Mouse (Mus musculus) intestine, embryonic 14.5 days (tissue): ENCODE measurements around the gene Proser2. TPM values are rescaled to one million over a fixed set of nuclear protein-coding genes. Genes with fewer than 3 reads are reported as not detected.
A peak's percentile ranks its signal among the peaks of the same experiment; 100 is the strongest.
"Not testable (repeated sequence)": the region's sequence is repeated elsewhere in the genome, so short reads cannot be mapped to it uniquely, and the experiment has no call there.

Experiments
- ATAC-seq: fragments of 200-750 bp; cut with Nextera tagmentation; replicated peaks from 2 replicates; pipeline ENCODE4 v1.8.0; 2017; ENCODE audit warnings: low read depth, moderate number of reproducible peaks, moderate TSS enrichment, moderate library complexity; ENCODE audit not compliant: low FRiP score, low TSS enrichment
- DNase-seq: peaks from one replicate; pipeline ENCODE4 v3.0.0-alpha.2; 2018; ENCODE audit warnings: low spot score
- H3K27ac ChIP-seq: fragments of 300-500 bp; sonication (generic); 2 replicates; pipeline ENCODE4 v1.5.1; 2014; ENCODE audit warnings: low read depth, mild to moderate bottlenecking, control low read depth
- H3K27me3 ChIP-seq: fragments of 300-500 bp; sonication (generic); replicated peaks from 2 replicates; pipeline ENCODE4 v1.6.1; 2014; ENCODE audit warnings: low read length, control low read depth; ENCODE audit not compliant: control insufficient read depth, insufficient read depth
- H3K36me3 ChIP-seq: fragments of 300-500 bp; sonication (generic); 2 replicates; pipeline ENCODE4 v1.6.1; 2014; ENCODE audit warnings: low read length, control low read depth; ENCODE audit not compliant: control insufficient read depth, insufficient read depth
- H3K4me1 ChIP-seq: fragments of 300-500 bp; sonication (generic); replicated peaks from 2 replicates; pipeline ENCODE4 v1.6.1; 2014; ENCODE audit warnings: low read length, control low read depth, mixed read lengths; ENCODE audit not compliant: control insufficient read depth, insufficient read depth
- H3K4me2 ChIP-seq: fragments of 300-500 bp; sonication (generic); 2 replicates; pipeline ENCODE4 v1.6.1; 2014; ENCODE audit warnings: low read length
- H3K4me3 ChIP-seq: fragments of 300-500 bp; sonication (generic); 2 replicates; pipeline ENCODE4 v1.5.1; 2014; ENCODE audit warnings: low read depth, low read length, control low read depth, mixed read lengths
- H3K9ac ChIP-seq: fragments of 300-500 bp; sonication (generic); 2 replicates; pipeline ENCODE4 v1.6.1; 2014; ENCODE audit warnings: mild to moderate bottlenecking, low read length
- H3K9me3 ChIP-seq: fragments of 300-500 bp; sonication (generic); 2 replicates; pipeline ENCODE4 v1.6.1; 2016; ENCODE audit warnings: low read length, control low read depth; ENCODE audit not compliant: control insufficient read depth
- WGBS: fragments of 180-500 bp; shearing (Covaris S2); extraction: QIAGEN DNeasy Blood & Tissue Kit; methylation state at CpG from one replicate; pipeline ENCODE4 v1.1.7; 2014; 5-methylcytosine and 5-hydroxymethylcytosine counted together
- polyA plus RNA-seq: library from polyadenylated mRNA; unstranded; fragments of >200 nt; fragmentation: Nextera tagmentation; extraction: Ambion mirVana; gene quantifications from 2 replicates; pipeline ENCODE4 v1.2.1, GENCODE M21; 2014

Proser2 gene
- polyA plus RNA-seq, 1 experiment from 2014 or later = 25.1 TPM

DNA sequence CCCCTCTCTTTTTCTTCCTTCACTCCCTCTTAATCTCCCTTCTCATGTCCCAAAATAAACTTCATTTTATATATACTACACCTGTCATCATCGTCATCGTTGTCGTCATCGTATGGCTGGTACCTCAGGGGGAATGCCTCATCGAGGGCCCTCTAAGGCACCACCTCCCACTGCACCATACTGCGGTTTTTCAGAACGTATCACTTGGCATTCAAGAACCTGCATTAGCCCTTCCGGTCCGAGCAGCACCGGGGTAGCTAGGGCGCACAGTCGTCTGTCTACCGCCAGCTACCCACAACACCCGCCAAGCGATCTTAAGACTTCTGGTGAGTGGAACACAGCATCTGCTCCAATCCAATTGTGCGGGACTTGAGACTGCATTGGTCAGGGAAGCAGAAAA lies 40.1 kb downstream of the Proser2 start:
- not testable (repeated sequence) for H3K27me3 ChIP-seq, H3K9me3 ChIP-seq, H3K27ac ChIP-seq, H3K4me2 ChIP-seq, H3K4me3 ChIP-seq, H3K4me1 ChIP-seq, H3K36me3 ChIP-seq, H3K9ac ChIP-seq, DNase-seq, ATAC-seq
- WGBS = 83% methylated on average over 16 of the region's 16 CpGs

DNA sequence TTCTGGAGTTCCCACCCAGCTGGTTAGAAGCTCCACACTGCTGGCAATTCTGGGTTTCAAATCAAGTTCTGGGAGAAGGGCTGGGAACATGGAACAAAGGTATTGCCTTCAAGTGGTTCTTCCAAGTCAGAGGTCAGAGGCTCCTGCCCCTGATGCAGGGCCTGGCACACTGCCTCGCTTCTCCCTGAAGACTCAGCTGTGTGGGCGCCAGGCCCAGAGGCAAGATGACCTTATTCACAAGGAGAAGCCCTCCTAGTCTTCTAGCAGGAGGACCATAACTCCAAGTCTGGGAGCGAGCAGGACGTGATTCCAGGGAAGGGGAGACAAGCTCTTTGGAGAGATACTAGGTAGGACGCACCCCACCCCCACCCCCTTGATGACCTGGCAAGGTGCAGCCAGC lies 42.9 kb downstream of the Proser2 start:
- no peak overlapping the region for H3K4me3 ChIP-seq
- no peaks in the 10 kb centered on the region for H3K36me3 ChIP-seq
- no peaks in the 10 kb centered on the region for H3K9me3 ChIP-seq
- no peaks in the 10 kb centered on the region for H3K27me3 ChIP-seq
- no peaks in the 10 kb centered on the region for H3K4me1 ChIP-seq
- no peak overlapping the region for H3K27ac ChIP-seq
- 91% methylated on average over 5 of the region's 5 CpGs for WGBS
- ATAC-seq = no peak
- no peak overlapping the region for H3K4me2 ChIP-seq
- H3K9ac ChIP-seq = no peak overlapping the region
- DNase-seq = no peak

DNA sequence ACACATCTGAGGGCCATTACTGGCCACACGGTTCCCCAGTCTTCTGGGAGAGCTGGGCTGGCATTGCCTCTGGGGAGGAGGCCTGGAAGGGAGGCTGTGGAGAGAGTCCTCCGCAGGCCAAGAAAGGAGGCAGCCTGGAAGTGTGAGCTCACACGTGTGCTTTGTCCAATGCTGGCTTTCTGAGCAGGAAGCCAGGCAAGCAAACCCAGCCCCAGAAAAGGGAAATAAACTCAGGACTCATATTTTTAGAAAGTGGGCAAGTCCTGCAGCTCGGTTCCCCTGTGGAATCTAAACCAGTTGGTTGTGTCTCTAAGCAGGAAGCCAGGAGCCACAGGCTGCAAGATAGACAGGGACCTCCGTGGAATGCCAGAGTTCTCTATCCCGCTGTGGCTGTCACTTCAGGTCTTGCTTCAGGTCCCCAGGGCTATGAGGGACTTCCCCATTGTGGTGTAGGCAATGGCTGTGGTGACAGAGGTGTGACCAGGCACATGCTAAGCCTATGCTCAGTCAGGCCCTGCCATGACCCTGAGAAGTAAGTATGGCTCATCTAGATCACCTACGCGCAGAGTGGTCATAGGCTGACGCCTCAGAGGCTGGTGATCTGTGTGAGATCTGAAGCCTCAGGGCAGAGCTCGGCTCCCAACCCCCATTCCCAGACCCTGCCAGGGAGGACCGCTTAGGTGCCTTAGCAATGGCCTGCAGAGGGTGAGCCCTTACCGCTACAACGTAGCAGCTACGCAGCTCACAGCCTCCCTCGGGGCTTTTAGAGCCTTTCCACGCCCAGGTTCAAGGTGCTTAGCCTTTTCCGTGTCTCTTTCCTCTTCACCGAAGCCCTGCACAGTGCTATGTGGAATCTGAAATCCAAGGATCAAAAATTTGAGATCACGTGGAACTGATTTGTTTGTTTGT lies 44.1 kb downstream of the Proser2 start:
- WGBS = 71% methylated on average over 19 of the region's 19 CpGs
- no peak for DNase-seq
- Histone ChIP-seq H3K4me3 (no peak overlapping the region), H3K4me1 (0 out of 2 replicates have a peak, but pooled peaks cover 2% of the 10 kb centered on the region), H3K9ac (no peak overlapping the region), H3K9me3 (no peaks in the 10 kb centered on the region), H3K36me3 (no peaks in the 10 kb centered on the region), H3K27me3 (no peaks in the 10 kb centered on the region), H3K4me2 (no peak overlapping the region), H3K27ac (no peak overlapping the region)
- ATAC-seq = no peak

DNA sequence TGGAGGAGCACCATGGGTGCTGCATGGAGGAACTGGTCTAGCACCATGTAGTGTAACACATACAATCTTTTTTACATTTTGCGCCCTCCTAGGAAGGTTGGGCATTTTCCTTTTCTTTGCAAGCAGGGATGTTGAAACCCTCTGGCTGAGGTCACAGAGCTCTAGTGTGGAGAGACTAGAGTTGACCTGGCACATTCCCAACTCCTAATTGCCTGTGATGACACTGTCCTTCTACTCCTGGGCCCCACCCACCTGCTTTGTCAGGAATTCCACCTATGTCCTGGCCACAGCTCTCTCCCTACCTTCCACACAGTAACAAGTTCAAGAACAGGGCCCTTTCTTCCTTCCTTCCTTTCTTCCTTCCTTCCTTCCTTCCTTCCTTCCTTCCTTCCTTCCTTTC lies 46.3 kb downstream of the Proser2 start:
- H3K4me2 ChIP-seq = no peak overlapping the region
- no peaks in the 10 kb centered on the region for H3K27me3 ChIP-seq
- WGBS = 100% methylated on average over 1 of the region's 1 CpGs
- H3K4me3 ChIP-seq = no peak overlapping the region
- H3K27ac ChIP-seq = no peak overlapping the region
- no peak overlapping the region for H3K9ac ChIP-seq
- 0 out of 2 replicates have a peak, but pooled peaks cover 3% of the 10 kb centered on the region for H3K4me1 ChIP-seq
- no peak for DNase-seq
- H3K36me3 ChIP-seq = no peaks in the 10 kb centered on the region
- no peak for ATAC-seq
- no peaks in the 10 kb centered on the region for H3K9me3 ChIP-seq

DNA sequence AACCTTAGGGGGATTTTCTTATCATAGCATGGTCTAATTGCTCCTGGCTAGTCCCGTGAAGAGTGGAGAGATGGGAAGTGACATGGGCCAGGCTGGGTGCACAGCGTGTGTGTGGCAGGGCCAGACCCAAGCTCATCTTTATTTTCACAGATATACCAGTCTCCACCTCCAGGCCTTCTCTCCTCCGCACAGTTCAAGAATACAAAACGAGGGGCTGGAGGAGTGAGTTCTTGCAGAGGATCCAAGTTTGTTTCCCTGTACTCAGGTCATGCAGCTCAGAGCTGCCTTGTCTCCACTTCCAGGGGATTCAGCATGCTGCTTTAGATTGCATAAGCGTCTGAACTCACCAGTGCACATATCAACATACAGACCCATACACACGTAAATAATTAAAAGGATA lies 47.4 kb downstream of the Proser2 start:
- ATAC-seq (no peak), DNase-seq (no peak)
- 78% methylated on average over 6 of the region's 6 CpGs for WGBS
- Histone ChIP-seq H3K4me3 (no peak overlapping the region), H3K36me3 (no peaks in the 10 kb centered on the region), H3K9me3 (no peaks in the 10 kb centered on the region), H3K4me1 (0 out of 2 replicates have a peak, but pooled peaks cover 3% of the 10 kb centered on the region), H3K27me3 (no peaks in the 10 kb centered on the region), H3K4me2 (no peak overlapping the region), H3K9ac (no peak overlapping the region), H3K27ac (no peak overlapping the region)

DNA sequence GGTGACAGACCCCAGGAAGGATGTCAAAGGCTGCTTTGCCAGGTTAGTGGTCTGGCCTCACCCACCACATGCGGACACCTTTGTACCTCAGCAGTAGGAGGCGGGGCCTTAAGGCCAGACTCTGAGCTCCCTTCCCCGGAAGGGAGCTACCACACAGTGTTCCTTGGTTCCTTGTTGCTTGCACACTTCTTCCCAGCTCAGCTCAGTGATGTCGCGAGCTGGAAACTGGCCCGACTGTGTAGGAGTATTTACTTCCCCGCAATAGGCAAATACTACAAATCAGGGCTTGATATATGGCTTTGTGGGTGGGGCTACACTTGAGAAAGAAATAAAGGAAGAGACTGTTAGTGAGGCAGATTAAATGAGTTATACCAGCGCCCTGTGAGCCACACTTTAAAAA lies 48.9 kb downstream of the Proser2 start:
- ATAC-seq (peak; percentile 67), DNase-seq (no peak)
- H3K9ac ChIP-seq = no peak overlapping the region
- H3K27me3 ChIP-seq = no peaks in the 10 kb centered on the region
- H3K9me3 ChIP-seq = no peaks in the 10 kb centered on the region
- H3K4me1 ChIP-seq = 0 out of 2 replicates have a peak, but pooled peaks cover 3% of the 10 kb centered on the region
- H3K36me3 ChIP-seq = no peaks in the 10 kb centered on the region
- H3K27ac ChIP-seq = peak overlapping the region; percentile 43; the same call in 1 of the 2 replicates
- WGBS = 31% methylated on average over 8 of the region's 8 CpGs
- no peak overlapping the region for H3K4me2 ChIP-seq
- no peak overlapping the region for H3K4me3 ChIP-seq

DNA sequence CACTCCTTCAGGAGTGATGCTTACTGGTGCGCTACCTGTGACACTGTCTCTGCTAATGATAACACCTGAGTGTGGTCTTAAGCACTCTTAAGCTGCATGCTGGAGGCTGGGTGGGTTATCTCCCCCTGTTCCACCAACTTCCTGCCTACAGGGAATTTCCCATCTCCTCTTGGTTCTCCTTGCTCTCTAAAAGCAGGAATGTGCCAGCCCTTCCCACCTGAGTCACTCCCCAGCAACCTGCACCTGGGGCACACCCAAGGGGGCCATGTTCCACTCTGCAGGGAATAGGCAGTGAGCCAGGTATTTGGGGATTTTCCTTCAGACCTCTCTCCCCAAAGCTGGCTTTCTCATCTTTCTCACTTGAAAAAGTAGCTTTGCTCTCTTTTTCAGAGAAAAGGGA lies 50.0 kb downstream of the Proser2 start:
- ATAC-seq = no peak
- no peak overlapping the region for H3K4me3 ChIP-seq
- no peaks in the 10 kb centered on the region for H3K9me3 ChIP-seq
- no peaks in the 10 kb centered on the region for H3K36me3 ChIP-seq
- H3K4me1 ChIP-seq = 0 out of 2 replicates have a peak, but pooled peaks cover 7% of the 10 kb centered on the region
- WGBS = 89% methylated on average over 1 of the region's 1 CpGs
- H3K27ac ChIP-seq = no peak overlapping the region
- H3K27me3 ChIP-seq = no peaks in the 10 kb centered on the region
- H3K9ac ChIP-seq = no peak overlapping the region
- no peak overlapping the region for H3K4me2 ChIP-seq
- DNase-seq = no peak

DNA sequence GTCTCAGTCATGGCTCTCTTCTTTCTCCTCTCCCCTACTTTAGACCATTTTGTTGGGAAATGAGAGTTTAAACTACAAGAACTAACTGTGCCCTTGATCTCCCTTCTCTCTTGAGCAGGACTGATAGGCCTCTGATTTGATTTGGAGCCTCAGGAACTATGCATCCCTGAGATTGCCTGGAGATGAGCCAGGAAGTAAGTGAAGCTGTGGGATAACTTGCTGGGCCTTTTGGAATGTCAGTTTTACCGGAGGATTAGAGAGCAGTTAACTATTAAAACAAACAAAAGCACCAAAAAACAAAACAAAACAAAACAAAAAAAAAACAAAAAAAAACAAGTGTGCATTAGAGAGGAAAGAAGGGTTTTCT lies 54.5 kb downstream of the Proser2 start:
- no peak overlapping the region for H3K4me3 ChIP-seq
- H3K27me3 ChIP-seq = no peaks in the 10 kb centered on the region
- 18% methylated on average over 1 of the region's 1 CpGs for WGBS
- H3K4me2 ChIP-seq = no peak overlapping the region
- no peaks in the 10 kb centered on the region for H3K9me3 ChIP-seq
- H3K27ac ChIP-seq = no peak overlapping the region
- ATAC-seq = no peak
- no peak for DNase-seq
- peaks cover 15% of the 10 kb centered on the region for H3K4me1 ChIP-seq
- H3K36me3 ChIP-seq = no peaks in the 10 kb centered on the region
- H3K9ac ChIP-seq = no peak overlapping the region
